22 mouse cellular contexts compared by ENCODE assay signal in the genomic region with DNA sequence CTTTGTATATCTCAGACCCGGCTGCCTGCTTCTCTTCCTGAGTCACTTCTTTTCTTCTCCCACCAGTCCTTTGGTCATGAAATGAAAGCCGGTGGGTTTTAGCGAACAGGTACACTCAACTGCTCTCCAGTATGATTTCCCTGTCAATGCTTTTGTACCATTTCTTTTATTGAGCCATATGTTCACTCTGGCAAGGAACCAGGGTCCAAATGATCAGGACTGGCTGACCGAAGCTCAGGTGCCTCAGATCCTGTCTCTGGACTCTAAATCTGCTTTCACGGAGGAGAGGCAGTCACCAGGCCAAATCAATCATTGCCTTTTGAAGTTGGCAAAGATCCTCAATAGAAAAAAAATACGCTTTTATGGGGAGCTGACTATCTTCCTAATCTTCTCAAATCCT.
A peak's percentile ranks its signal among the peaks of the same experiment; 100 is the strongest.
DNase-seq lines count a peak whose midpoint lies in the region; ATAC-seq and TF ChIP-seq lines count a peak whose summit lies in the region.
"Had no signal": no experiment of that assay in that cellular context is flagged by ENCODE, and none has a peak within 500 bp of the region (broad histone marks: within the 10 kb centered on the region; RNA-seq: fewer than 3 reads in every experiment).

No protein-coding gene starts in this region.

- H3K4me2 ChIP-seq in lung, postnatal 0 days (replicated peaks; ENCODE audit: low read depth, low read length) = no peak overlapping the region
- H3K4me2 ChIP-seq: embryonic facial prominence, embryonic 15.5 days; hindbrain, embryonic 12.5 days had no signal

- no peak for ATAC-seq in lung, postnatal 0 days
- ATAC-seq: forebrain, embryonic 14.5 days; inflammation-experienced regulatory T-cells, adult 6 months; intestine, postnatal 0 days had no signal

- WGBS in lung, postnatal 0 days = 78% methylated on average over 6 of the region's 6 CpGs

- H3K9ac ChIP-seq in lung, postnatal 0 days (replicated peaks; ENCODE audit: low read depth) = no peak overlapping the region
- H3K9ac ChIP-seq: embryonic facial prominence, embryonic 15.5 days; hindbrain, embryonic 12.5 days had no signal

- TF ChIP-seq EP300 in lung, postnatal 0 days (IDR thresholded peaks at IDR 0.05) = no peak

- no peaks in the 10 kb centered on the region for H3K27me3 ChIP-seq in lung, postnatal 0 days (replicated peaks; ENCODE audit: insufficient read depth, low read length)
- H3K27me3 ChIP-seq: embryonic facial prominence, embryonic 15.5 days; hindbrain, embryonic 12.5 days had no signal

- DNase-seq in lung, postnatal 0 days (ENCODE audit: low spot score) = no peak
- no peak for DNase-seq in lung, postnatal 10 days
- peak; percentile 31 for DNase-seq in brain, embryonic 14.5 days (ENCODE audit: low read depth)
- peak; percentile 45 to 48 for DNase-seq in cerebellum, adult 18-20 months
- peak; percentile 27 to 50 for DNase-seq in cerebellum, postnatal 14 days
- DNase-seq in thymus, adult 18-20 months = no peak
- DNase-seq in left cerebral cortex, postnatal 14 days (ENCODE audit: low spot score in 2 of 2) = no peak
- DNase-seq: adrenal gland, adult 2 months; adrenal gland, postnatal 36 days; embryo, embryonic 11 days; gastrocnemius, postnatal 36 days; heart, adult 11 months; heart, postnatal 10 days; heart, postnatal 4 days had no signal

- peak overlapping the region; percentile 75; the same call in 1 of the 2 replicates for H3K27ac ChIP-seq in lung, postnatal 0 days (ENCODE audit: low read length)
- H3K27ac ChIP-seq: heart, embryonic 10.5 days; hindbrain, embryonic 12.5 days had no signal

- no peak for TF ChIP-seq POLR2A in brain, embryonic 14.5 days (IDR thresholded peaks at IDR 0.05; ENCODE audit: borderline replicate concordance, extremely low read depth, insufficient read depth, insufficient read length, poor library complexity, severe bottlenecking)

- H3K4me1 ChIP-seq in lung, postnatal 0 days (ENCODE audit: insufficient read depth, low read depth, low read length) = no peaks in the 10 kb centered on the region; the same call in 1 of the 2 replicates

- intact Hi-C loops in left cerebral cortex, postnatal 14 days (cut with DNase I) = no loop called here

- no peak overlapping the region for H3K4me3 ChIP-seq in lung, postnatal 0 days (ENCODE audit: low read depth, low read length)
- H3K4me3 ChIP-seq: embryonic facial prominence, embryonic 15.5 days; erythroblast, embryonic 14.5 days; forebrain, embryonic 10.5 days; heart, embryonic 10.5 days; hindbrain, embryonic 12.5 days had no signal

- no peak for TF ChIP-seq CTCF in lung, postnatal 0 days (IDR thresholded peaks at IDR 0.05)
- no peak for TF ChIP-seq CTCF in brain, embryonic 14.5 days (IDR thresholded peaks at IDR 0.05; ENCODE audit: borderline replicate concordance, extremely low read depth, insufficient read depth, insufficient read length)

- no peaks in the 10 kb centered on the region for H3K36me3 ChIP-seq in lung, postnatal 0 days (ENCODE audit: insufficient read depth, low read length)
- H3K36me3 ChIP-seq: embryonic facial prominence, embryonic 15.5 days; forebrain, embryonic 10.5 days had no signal

- H3K9me3 ChIP-seq in lung, postnatal 0 days (ENCODE audit: low read length) = no peaks in the 10 kb centered on the region
- H3K9me3 ChIP-seq: embryonic facial prominence, embryonic 15.5 days; forebrain, embryonic 10.5 days; heart, embryonic 10.5 days; hindbrain, embryonic 12.5 days had no signal

Comparison
In these comparisons a context has a peak if more than half of its experiments do, and no peak if none do; other contexts are left out.
1. DNase-seq: peak in brain, embryonic 14.5 days (single experiment), cerebellum, adult 18-20 months (2 of 2) and cerebellum, postnatal 14 days (2 of 2); none in lung, postnatal 0 days (single experiment), lung, postnatal 10 days (single experiment), thymus, adult 18-20 months (0 of 2) and left cerebral cortex, postnatal 14 days (0 of 2).